Mouse (Mus musculus) myocyte (in vitro differentiated cells): Measurements from ENCODE around the gene Rimkla.

Experiments used
- MAX ChIP-seq: IDR thresholded peaks from one replicate; pipeline ENCODE4 v1.6.1; 2011; ENCODE audit warnings: low read depth, mild to moderate bottlenecking, control low read depth
- MYOD1 ChIP-seq, 3 experiments: IDR thresholded peaks; one replicate each; pipeline ENCODE4 v1.6.1; 2011; ENCODE audit warnings: control low read depth in 2 of 3, low read depth in 2 of 3, mild to moderate bottlenecking in 2 of 3, moderate library complexity in 1 of 3; ENCODE audit not compliant: insufficient read length in 2 of 3, control insufficient read depth in 1 of 3
- MYOG ChIP-seq, 3 experiments: IDR thresholded peaks; one replicate each; pipeline ENCODE4 v1.6.1; 2011; ENCODE audit warnings: control low read depth in 2 of 3, low read depth in 2 of 3, mild to moderate bottlenecking in 2 of 3; ENCODE audit not compliant: insufficient read length in 2 of 3, control insufficient read depth in 1 of 3, insufficient read depth in 1 of 3
- POLR2A ChIP-seq: IDR thresholded peaks from one replicate; pipeline ENCODE4 v1.6.1; 2011; ENCODE audit warnings: low read depth, mild to moderate bottlenecking, control low read depth, moderate library complexity; ENCODE audit not compliant: insufficient read length
- POLR2AphosphoS2 ChIP-seq: IDR thresholded peaks from one replicate; pipeline ENCODE4 v1.6.1; 2011; ENCODE audit warnings: low read depth, control low read depth; ENCODE audit not compliant: insufficient read length
- REST ChIP-seq: IDR thresholded peaks from one replicate; pipeline ENCODE4 v1.6.1; 2011; ENCODE audit warnings: mild to moderate bottlenecking, control low read depth, moderate library complexity; ENCODE audit not compliant: insufficient read depth, insufficient read length
- TCF12 ChIP-seq: IDR thresholded peaks from one replicate; pipeline ENCODE4 v1.6.1; 2011; ENCODE audit warnings: mild to moderate bottlenecking, control low read depth; ENCODE audit not compliant: poor library complexity, insufficient read depth, severe bottlenecking
- TCF3 ChIP-seq: IDR thresholded peaks from one replicate; pipeline ENCODE4 v1.6.1; 2011; ENCODE audit warnings: low read depth, control low read depth; ENCODE audit not compliant: insufficient read length
- USF1 ChIP-seq: IDR thresholded peaks from one replicate; pipeline ENCODE4 v1.6.1; 2011; ENCODE audit warnings: low read depth, mild to moderate bottlenecking, control low read depth, moderate library complexity

DNA sequence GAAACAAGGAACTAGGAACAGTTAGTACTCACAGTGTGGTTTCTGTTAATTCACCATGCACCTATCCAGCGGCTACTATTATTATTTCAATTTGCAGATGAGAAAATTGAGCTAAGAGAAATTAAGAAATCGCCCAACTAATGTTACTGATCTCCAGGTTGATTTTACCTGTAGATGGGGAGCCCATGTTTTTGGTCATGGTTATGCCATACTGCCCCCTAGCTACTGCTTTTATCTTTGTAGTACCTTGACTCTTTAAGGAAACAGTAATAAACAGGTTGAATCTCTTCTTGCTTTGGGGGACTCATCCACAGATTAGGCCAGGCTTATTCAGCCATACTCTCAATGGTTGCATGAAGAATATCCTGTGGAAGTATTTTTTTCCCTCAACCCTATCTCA lies 39.4 kb upstream of the Rimkla start:
- TF ChIP-seq POLR2A (no peak), MAX (no peak), MYOD1 (IDR thresholded peaks at IDR 0.05; ENCODE audit: control insufficient read depth in 1 of 3, insufficient read length in 2 of 3, low read depth in 2 of 3) (no peak), TCF12 (no peak), USF1 (no peak), POLR2AphosphoS2 (no peak), MYOG (IDR thresholded peaks at IDR 0.05; ENCODE audit: control insufficient read depth in 1 of 3, insufficient read depth in 1 of 3, insufficient read length in 2 of 3, low read depth in 2 of 3) (no peak), TCF3 (no peak), REST (no peak)
